ENCODE assay signal across 7 mouse cellular contexts in the genomic region with DNA sequence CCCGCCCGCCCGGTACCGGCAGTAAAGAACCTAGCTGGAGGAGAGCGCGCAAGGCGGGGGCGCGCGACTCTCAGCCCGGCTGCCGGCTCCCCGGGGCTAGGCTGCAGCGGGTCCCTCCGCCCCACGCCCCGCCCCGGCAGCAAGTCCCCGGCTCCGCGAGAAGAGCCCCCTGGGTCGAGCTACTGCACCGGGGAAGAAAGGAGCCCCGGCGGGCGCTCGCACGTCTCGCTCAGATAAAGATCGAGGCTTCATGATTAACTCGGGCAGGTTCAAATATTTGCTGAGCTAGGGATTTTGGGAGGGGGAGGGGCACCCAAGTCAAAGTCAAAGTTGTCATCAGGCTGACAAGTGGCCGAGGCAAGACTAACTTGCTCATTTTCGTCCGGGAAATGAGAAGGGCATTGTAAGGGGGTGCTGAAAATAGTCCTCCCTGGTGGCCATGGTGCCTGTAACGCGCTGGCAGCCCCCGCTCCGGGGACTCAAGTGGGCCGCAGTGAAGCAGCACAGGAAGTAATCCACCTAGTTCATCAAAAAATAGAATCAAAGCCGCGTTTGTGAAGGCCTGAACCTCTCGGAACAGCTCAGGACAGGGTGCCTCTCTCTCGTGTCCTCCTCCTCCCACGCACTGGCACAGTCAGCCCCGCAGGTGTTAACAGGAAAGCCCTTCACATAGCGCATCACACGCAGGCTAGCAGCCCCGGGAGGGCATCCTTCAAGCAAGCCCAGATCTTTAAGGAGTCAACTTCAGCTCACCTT.
DNase-seq lines count a peak whose midpoint lies in the region; TF ChIP-seq lines count a peak whose summit lies in the region.

No protein-coding gene starts in this region.

- H3K27me3 ChIP-seq in heart, adult 2 months (ENCODE audit: control insufficient read depth, insufficient read depth, low read length) = no peaks in the 10 kb centered on the region
- no peaks in the 10 kb centered on the region for H3K27me3 ChIP-seq in myocyte (ENCODE audit: control insufficient read depth, insufficient read depth, insufficient read length)

- TF ChIP-seq CTCF in heart, adult 2 months (IDR thresholded peaks at IDR 0.05) = no peak

- no peak for TF ChIP-seq EP300 in heart, adult 2 months (IDR thresholded peaks at IDR 0.05; ENCODE audit: insufficient read depth, low read depth, low read length)

- intact Hi-C loops in heart, adult 2 months (cut with DNase I) = loop anchor here (5.0 kb wide), 1 partner anchor 752 kb away; no protein-coding TSS in a partner anchor

- H3K4me1 ChIP-seq in heart, adult 2 months (ENCODE audit: control insufficient read depth, insufficient read depth, low read length) = peaks cover 10% of the 10 kb centered on the region

- H3K79me2 ChIP-seq in heart, adult 2 months (replicated peaks; ENCODE audit: control insufficient read depth, insufficient read depth, low read length) = no peaks in the 10 kb centered on the region
- H3K79me2 ChIP-seq in myocyte (ENCODE audit: control insufficient read depth, insufficient read depth) = peaks cover 12% of the 10 kb centered on the region

- peak overlapping the region; percentile 20 for H3ac ChIP-seq in myocyte (ENCODE audit: control insufficient read depth, insufficient read length)

- peak overlapping the region; percentile 64 for H3K4me3 ChIP-seq in heart, adult 2 months
- H3K4me3 ChIP-seq in myocyte = peak overlapping the region; percentile 27

- peak overlapping the region; percentile 45 for H3K9ac ChIP-seq in heart, adult 2 months (ENCODE audit: low read depth, low read length)

- H3K4me2 ChIP-seq in myocyte (ENCODE audit: low read depth) = peak overlapping the region; percentile 77

- H3K27ac ChIP-seq in heart, adult 2 months = peak overlapping the region; percentile 57

- DNase-seq in adrenal gland, adult 18-20 months (ENCODE audit: low spot score in 2 of 2) = peak; percentile 46 to 57
- DNase-seq in cerebellum, postnatal 36 days = peak; percentile 71 to 73
- DNase-seq in heart, adult 2 months = peak; percentile 73
- DNase-seq in kidney, adult 8-10 months = peak; percentile 84 to 92
- DNase-seq in liver = peak; percentile 73
- peak; percentile 69 to 86 for DNase-seq in spleen, postnatal 4 days (ENCODE audit: low spot score in 2 of 2)

- peaks cover 14% of the 10 kb centered on the region for H3K36me3 ChIP-seq in heart, adult 2 months (ENCODE audit: control insufficient read depth, insufficient read depth, low read length)
- no peaks in the 10 kb centered on the region for H3K36me3 ChIP-seq in myocyte (ENCODE audit: control insufficient read depth, insufficient read depth)

- 5% methylated on average over 48 of the region's 48 CpGs for WGBS in heart, adult 2 months

- no peak for TF ChIP-seq POLR2A in heart, adult 2 months (IDR thresholded peaks at IDR 0.05; ENCODE audit: insufficient read depth, low read depth, low read length)
- TF ChIP-seq POLR2A in myocyte (IDR thresholded peaks at IDR 0.05; ENCODE audit: insufficient read length, low read depth) = no peak

TF ChIP-seq in myocyte, 11 proteins besides CTCF, POLR2A, EP300 and RAD21:
- TF ChIP-seq MYOD1 (IDR thresholded peaks at IDR 0.05; ENCODE audit: control insufficient read depth in 1 of 3, insufficient read length in 2 of 3, low read depth in 2 of 3) = peak in 1 of 3 experiments; percentile 24
- TF ChIP-seq CEBPB (IDR thresholded peaks at IDR 0.05; ENCODE audit: insufficient read depth, poor library complexity, severe bottlenecking) = no peak
- TF ChIP-seq USF1 (IDR thresholded peaks at IDR 0.05; ENCODE audit: low read depth) = no peak
- no peak for TF ChIP-seq MAX (IDR thresholded peaks at IDR 0.05; ENCODE audit: low read depth)
- no peak for TF ChIP-seq POLR2AphosphoS2 (IDR thresholded peaks at IDR 0.05; ENCODE audit: insufficient read length, low read depth)
- TF ChIP-seq E2F4 (IDR thresholded peaks at IDR 0.05; ENCODE audit: insufficient read depth) = no peak
- TF ChIP-seq TCF3 (IDR thresholded peaks at IDR 0.05; ENCODE audit: insufficient read length, low read depth) = no peak
- TF ChIP-seq TCF12 (IDR thresholded peaks at IDR 0.05; ENCODE audit: insufficient read depth, poor library complexity, severe bottlenecking) = no peak
- TF ChIP-seq REST (IDR thresholded peaks at IDR 0.05; ENCODE audit: insufficient read depth, insufficient read length) = no peak

Comparison
In these comparisons a context has a peak if more than half of its experiments do, and no peak if none do; other contexts are left out.
1. Peak in every context shown above with its lines: DNase-seq, H3K4me3 ChIP-seq and H3K27ac ChIP-seq.